Mouse (Mus musculus): Measurements from ENCODE around the gene Inpp5e.
"Not testable (repeated sequence)": the region's sequence is repeated elsewhere in the genome, so short reads cannot be mapped to it uniquely, and the experiment has no call there.

Gene Inpp5e

GRCm38 (mm10) chr2:26421969-26422368, 13.0 kb upstream of the Inpp5e start:
- no peak for DNase-seq (ENCODE audit: low spot score in 2 of 2)

- no peak for DNase-seq (ENCODE audit: low spot score in 2 of 2)
These were observed 9.1 kb upstream of the Inpp5e start for GRCm38 (mm10) chr2:26418120-26418519.

DNA sequence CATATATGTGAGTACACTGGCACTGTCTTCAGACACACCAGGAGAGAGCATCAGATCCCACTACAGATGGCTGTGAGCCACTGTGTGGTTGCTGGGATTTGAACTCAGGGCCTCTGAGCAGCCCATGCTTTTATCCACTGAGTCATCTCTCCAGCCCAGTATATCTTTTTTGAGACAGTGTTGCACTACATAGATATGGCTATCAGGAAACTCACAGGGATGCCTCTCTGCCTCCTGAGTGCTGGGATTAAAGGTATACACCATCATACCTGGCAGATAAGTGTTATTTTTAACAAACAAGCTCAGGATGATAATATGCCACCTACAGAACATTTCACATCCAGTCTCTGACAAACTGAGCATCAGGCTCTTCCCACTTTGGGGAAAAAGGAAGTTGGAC, 8.1 kb upstream of the Inpp5e start:
- no peak for DNase-seq (ENCODE audit: low spot score in 2 of 2)

DNA sequence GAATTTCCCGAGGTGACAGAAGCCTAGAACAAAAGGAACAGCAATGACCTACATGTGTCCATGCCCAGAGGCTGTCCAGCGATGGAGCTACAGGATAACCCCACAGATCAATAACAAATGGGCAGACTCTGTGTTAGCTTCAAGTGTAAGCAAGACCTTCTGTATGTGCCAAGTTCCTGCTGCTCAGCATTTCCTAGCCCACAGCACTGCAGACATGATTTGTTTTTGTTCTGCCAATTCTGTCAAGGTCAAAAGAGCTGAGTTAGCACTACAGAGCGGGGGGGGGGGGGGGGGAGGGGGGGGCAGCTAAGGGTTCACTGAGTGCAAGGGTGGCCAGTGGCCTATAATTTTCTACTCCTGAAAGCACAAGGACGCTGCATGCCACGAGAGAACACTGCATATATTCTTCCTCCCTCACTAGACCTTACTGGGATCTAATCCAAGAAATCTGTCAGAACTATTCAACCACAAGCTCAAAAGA, 2.0 kb upstream of the Inpp5e start:
- DNase-seq (ENCODE audit: low spot score in 2 of 2) = no peak

- DNase-seq (ENCODE audit: low spot score in 2 of 2) = no peak
These were observed 1.1 kb upstream of the Inpp5e start for GRCm38 (mm10) chr2:26410091-26410490.

- no peak for DNase-seq (ENCODE audit: low spot score in 2 of 2)
These were observed 359 bp upstream of the Inpp5e start for GRCm38 (mm10) chr2:26409362-26409761.

DNA sequence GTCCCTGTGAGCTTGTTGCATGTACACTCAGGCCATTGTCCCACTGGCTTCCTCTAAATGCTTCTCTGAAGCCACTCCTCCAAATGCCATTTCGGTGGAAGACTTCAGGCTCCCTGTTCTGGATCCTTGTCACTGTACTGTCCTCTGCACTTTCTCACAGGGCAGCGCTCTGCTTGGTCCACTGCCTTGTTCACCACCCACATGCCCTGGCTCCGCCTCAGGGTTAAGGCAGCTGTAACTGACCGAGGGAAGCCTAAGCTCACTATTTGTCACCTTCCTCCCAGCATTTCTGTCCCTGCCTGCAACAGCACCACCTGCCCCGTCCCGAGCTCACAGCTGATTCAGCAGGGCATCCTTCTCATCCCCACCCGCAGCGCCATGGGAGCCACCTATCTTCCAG, 5.7 kb downstream of the Inpp5e start:
- DNase-seq (ENCODE audit: low spot score in 2 of 2) = no peak

DNA sequence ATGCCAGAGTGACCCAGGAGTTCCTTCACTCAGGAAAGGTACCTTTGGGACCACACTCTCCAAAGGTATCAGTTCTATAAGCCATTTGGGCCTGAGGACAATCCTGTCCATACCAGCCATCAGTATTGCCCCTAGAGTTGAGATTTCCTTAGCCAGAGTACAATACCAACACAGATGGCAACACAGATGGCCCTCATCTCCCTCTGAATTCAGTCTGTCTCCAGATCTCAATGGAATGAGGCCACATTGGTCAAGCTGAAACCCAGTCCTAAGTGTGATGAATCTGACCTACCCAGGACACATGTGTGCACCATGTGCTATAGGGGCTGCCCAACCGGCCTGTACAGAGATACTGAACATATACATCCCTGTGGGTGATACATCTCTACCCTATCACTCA, 6.7 kb downstream of the Inpp5e start:
- no peak for DNase-seq (ENCODE audit: low spot score in 2 of 2)

DNA sequence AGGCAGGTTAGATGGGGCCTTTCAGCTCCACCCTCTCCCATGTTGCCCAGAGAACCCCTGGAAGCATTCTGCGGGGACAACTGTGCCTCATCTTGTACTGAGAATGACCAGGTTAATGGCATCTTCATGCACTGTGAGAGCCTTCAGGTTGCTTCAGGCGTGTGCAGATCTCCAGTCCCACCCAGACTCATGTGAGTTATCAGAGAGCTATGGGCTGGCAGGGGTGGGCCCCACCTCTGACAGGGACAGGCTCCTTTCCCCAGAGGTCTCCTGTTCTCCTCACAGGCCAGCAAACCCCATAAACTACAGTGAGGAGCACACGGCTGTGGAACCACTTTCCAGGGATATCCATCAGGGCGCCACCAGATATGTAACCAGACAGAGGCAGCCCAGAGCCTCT, 8.0 kb downstream of the Inpp5e start:
- DNase-seq (ENCODE audit: low spot score in 2 of 2) = no peak

DNA sequence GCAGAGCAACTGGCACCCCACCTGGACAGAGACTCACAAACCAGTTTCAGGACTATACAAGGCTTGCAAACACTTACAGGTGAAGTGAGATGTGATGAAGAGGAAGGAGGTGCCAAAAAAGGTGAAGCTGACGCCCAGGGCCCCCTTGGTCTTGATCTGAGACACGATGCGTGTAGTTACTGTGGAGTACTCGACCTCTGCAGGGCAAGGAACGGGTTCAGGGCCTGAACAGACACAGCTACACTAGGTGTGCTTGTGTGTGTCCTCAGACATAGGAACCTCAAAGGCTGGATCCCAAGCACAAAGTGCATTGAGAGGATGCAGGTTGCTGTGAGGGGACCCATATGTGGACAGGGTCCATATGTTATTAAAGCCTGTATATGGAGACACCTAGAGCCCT, 8.7 kb downstream of the Inpp5e start:
- no peak for DNase-seq (ENCODE audit: low spot score in 2 of 2)

DNA sequence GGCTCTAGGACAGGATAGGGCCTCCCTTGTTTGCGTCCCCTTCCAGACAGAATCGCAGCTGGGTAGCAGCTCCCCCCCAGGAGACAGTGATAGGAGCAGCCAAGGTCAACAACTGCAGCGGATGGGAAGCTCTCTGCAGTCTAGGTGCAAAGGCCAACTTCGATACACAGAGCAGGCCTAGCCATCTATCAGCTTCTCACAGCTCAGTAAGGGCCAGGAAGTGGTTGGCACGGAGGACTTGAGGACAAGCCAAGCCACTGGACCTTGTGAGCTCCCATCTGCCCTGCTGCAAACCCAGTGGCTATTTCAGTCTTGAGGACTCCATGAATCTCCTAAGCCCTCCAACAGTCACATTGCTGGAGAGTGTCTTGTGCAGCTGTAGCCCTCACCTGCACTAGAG, 9.4 kb downstream of the Inpp5e start:
- no peak for DNase-seq (ENCODE audit: low spot score in 2 of 2)

- no peak for DNase-seq (ENCODE audit: low spot score in 2 of 2)
These were observed 10.0 kb downstream of the Inpp5e start for GRCm38 (mm10) chr2:26398978-26399377.

DNA sequence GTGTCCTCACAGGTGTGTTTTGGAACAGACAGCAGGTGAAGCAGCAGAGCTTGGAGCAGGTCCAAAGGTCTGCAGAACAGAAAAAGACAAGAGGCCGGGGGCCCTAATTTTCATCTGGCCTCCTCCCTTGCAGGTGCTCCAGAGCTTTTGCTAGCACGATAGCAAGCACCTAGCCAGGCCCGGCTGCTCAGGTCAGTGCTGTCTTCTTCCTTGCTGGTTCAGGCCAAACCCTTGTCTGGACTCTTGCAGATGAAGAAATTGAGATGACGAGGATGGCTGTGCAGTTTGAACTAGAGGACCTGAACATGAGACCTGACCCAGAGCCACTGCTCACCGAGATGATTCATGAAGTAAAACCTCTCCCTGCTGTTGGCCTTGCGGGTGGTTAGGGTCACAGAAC, 17.4 kb downstream of the Inpp5e start:
- no peak for DNase-seq (ENCODE audit: low spot score in 2 of 2)

DNA sequence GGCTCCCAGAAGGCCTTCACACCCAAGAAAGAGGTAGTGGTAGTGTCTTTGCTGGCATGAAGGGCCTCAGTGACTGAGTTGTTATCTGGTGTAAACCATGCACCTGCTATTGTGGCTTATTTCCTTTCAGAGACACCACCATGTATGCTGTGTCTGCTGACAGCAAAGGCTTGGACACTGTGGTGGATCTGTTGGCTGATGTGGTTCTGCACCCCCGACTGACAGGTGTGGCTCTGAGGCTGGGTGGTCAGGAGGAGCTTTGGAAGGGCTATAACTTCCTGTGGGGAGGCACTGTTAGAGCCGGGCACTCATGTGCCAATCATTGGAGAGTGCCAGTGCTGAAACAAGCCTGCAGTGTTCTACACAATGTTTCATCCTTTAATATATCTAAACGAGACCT, 18.0 kb downstream of the Inpp5e start:
- no peak for DNase-seq (ENCODE audit: low spot score in 2 of 2)

GRCm38 (mm10) chr2:26389154-26389690, 19.8 kb downstream of the Inpp5e start, which contains the start of the genes Entr1 and Pmpca:
Entr1 (minus strand) TSS chr2:26389316.
Pmpca (plus strand) TSS chr2:26389339.
- peak; percentile 84 to 93 for DNase-seq (ENCODE audit: low spot score in 2 of 2)

DNA sequence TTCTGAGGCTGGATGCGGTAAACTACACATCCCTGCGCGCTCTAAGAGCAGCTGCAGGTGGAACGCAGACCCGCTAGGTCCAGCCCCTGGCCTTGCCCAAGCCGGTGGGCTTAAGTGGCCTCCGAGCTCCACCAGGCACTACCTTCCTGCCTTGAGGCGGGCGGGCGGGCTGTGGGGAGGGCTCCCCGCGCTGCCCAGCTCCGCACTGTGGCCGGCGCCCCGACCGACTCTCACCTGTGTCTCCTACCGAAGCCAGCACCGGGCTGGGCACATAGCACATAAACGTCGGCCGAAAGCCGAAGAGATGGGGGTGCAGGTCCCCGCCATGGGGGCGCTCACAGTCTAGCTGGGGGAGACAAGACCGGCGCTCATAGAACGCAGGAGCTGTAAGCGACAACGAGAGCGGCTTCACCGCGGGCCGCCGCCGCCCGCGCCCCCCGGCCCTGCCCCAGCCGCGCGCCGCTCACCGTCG, 20.3 kb downstream of the Inpp5e start:
- DNase-seq (ENCODE audit: low spot score in 2 of 2) = peak; percentile 41 to 80

DNA sequence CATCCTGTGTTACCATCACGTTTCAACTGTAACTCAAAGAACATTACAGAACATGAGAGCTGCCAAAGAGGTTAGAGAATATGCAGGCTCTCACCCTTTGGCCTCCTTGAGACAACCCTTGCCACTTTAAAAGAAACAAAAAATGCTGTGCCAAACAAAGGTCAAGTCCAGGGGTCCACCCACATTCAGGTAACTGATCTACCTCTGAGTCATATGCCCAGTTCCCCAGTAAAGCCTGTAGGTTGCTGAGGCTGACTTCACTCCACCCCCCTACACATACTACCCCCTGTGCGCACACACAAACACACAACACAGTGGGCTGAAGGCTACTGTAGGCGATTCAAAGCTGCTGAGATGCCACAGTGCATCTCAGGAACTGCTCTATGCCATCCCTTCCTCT, 21.3 kb downstream of the Inpp5e start:
- no peak for DNase-seq (ENCODE audit: low spot score in 2 of 2)

DNA sequence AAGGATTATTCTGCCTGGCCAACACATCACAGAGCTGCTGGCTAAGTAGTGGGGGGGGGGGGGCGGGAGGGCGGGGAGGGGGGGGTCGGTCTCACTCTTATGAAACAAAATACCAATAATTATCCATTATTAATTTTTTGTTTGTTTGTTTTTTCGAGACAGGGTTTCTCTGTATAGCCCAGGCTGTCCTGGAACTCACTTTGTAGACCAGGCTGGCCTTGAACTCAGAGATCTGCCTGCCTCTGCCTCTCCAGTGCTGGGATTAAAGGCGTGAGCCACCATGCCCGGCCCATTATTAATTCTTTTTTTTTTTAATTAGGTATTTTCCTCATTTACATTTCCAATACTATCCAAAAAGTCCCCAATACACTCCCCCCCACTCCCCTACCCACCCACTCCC, 28.1 kb downstream of the Inpp5e start:
- DNase-seq (ENCODE audit: low spot score in 2 of 2) = not testable (repeated sequence)

- peak; percentile 81 to 90 for DNase-seq (ENCODE audit: low spot score in 2 of 2)
These were observed 28.8 kb downstream of the Inpp5e start, which contains the start of gene Snapc4 for GRCm38 (mm10) chr2:26380131-26380771. Snapc4 (minus strand) TSS chr2:26380653.

DNA sequence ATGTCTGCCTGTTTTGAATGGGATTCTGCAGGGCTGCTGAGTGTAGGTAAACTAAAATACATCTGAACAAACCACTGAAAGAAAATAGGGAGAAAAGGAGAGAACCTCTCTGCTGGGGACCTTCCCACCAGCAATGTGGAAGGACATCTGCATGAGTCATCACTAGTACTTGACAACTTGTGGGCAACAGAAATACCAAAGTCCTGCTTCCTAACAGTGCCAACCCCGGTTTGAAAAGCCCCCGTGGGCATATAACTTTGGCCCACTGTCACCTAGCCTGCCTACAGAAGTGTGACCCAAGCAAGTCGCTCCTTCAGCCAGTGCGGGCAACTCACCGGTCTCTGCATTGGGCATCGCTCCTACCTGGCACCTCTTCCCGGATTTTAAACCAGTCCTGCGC, 36.6 kb downstream of the Inpp5e start:
- DNase-seq (ENCODE audit: low spot score in 2 of 2) = no peak

GRCm38 (mm10) chr2:26368572-26368971, 40.4 kb downstream of the Inpp5e start:
- no peak for DNase-seq (ENCODE audit: low spot score in 2 of 2)

GRCm38 (mm10) chr2:26367911-26368310, 41.1 kb downstream of the Inpp5e start:
- DNase-seq (ENCODE audit: low spot score in 2 of 2) = no peak

DNA sequence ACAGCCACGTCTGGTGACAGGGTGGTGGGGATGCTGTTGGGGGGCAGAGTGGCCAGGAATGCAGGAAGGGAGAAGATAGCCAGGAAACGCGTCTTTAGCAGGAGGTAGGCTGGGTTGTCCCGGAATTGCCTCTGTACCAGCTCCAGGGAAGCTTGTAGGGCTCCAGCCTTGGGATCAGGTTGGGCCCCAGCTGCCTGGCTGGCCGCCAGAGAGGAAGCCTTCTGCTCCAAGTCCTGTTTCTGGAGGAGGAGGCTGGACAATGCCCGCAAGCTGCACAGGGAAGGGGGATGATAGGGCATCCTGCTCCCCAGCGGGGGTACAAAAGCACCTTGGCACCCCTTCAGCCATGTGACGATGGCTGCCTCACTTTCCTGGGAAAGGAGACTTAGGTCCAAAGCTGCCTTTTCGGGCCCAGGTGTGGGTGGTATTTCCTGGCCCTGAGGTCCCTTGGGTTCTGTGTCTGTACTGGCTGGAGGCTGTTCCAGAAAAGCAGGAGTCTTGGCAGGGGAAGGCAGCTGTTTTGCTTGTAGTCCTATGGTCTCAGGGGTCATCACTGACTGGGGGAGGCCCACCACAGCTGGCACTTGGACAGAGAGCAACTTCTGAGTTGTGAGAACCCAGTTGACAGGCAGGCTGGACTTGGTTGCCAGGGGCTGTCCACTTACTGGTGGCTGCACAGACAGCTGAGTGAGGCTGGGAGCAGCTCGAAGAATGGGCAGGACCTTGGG, 44.1 kb downstream of the Inpp5e start:
- DNase-seq (ENCODE audit: low spot score in 2 of 2) = no peak
